Mouse (Mus musculus): ENCODE measurements at regions not wholly inside any gene's neighbourhood (a gene's known extent, or its start where the extent isn't known, plus 50 kb on each side); places are given as distances from the start of the nearest gene placed in this dataset.

- in situ Hi-C loops (cut with MboI, MseI) = no loop called here
Measured at GRCm38 (mm10) chr2:160421216-160421911, 54.5 kb upstream of the Mafb start.

DNA sequence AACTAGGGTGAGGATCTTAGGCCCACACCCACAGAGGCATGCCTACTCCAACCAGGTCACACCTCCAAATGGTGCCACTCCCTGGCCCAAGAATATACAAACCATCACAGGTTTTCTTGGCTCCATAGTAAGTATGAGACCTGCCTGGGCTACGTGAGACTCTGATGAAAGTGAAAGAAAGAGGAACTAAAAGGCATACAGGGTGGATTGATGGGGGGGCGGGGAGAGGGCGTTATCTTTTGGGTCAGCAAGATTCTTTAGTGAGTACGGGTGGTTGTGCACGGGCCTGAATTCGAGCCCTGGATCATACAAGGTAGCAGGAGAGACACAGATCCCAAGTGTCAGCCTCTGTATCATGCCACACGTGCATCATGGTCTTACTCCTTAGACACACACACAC is 57.6 kb upstream of the Mafb start:
- in situ Hi-C loops (cut with MboI, MseI) = no loop called here

- in situ Hi-C loops (cut with MboI, MseI) = no loop called here
Measured at GRCm38 (mm10) chr2:160427431-160427830, 60.6 kb upstream of the Mafb start.

DNA sequence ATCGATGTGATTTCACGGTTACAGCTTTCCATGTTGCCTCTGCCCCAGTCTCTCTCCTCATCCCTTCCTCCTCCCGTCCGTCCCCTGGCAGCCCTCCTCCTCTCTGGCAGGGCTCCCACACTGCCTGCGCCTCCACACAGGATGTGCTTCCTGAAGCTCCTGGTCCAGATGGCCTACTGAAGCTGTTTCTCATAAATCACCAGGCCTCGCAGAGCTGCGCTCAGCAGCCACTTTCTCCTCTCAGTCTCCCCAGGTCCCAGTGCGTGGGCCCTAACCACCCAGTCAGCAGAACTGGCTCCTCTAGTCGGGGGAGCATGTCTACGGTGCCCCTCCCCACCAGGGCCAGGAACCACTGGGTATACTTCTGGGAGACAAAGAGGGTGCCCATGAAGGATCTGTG is 66.4 kb upstream of the Mafb start:
- in situ Hi-C loops (cut with MboI, MseI) = no loop called here

GRCm38 (mm10) chr2:160434701-160435100 is 67.8 kb upstream of the Mafb start:
- in situ Hi-C loops (cut with MboI, MseI) = no loop called here

DNA sequence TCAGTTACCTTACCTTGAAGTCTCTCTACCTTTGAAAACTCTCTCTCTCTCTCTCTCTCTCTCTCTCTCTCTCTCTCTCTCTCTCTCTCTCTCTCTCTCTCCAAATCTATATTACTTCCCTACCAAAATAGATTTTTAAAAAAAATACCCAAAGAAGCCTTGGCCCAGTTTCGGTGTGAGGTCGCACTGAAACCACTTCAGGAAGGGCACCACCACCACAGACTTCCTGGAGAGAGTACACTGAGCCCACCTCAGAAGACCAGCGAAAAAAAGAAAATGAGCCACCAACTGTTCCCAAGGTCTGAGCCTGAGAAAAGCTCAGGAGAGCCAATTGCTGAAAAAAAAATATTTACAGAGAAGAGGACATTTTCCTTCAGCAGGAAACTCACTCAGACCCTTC is 68.8 kb upstream of the Mafb start:
- in situ Hi-C loops (cut with MboI, MseI) = no loop called here

- in situ Hi-C loops (cut with MboI, MseI) = no loop called here
Measured at GRCm38 (mm10) chr2:160439028-160439427, 72.2 kb upstream of the Mafb start.

DNA sequence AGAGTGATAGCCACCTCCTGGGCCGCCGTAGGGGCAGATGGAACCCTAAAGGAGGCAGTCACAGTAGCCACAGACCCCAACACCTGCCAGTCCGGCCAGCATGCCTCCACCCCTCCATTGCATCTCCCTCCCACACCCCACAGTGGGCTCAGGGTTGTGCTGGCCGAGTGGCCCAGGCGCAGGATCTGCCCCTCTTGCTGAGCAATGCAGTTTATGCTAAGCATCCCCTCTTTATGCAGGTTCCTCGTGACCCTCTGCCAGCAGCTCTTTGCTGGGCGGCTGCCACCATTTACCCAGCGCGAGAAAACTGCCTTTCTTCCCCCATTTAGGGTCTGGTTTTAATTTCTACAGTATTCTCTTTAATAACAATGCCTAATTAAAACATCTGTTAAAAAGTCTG is 73.4 kb upstream of the Mafb start:
- in situ Hi-C loops (cut with MboI, MseI) = no loop called here

GRCm38 (mm10) chr2:160451057-160451456 is 84.2 kb upstream of the Mafb start:
- in situ Hi-C loops (cut with MboI, MseI) = no loop called here

DNA sequence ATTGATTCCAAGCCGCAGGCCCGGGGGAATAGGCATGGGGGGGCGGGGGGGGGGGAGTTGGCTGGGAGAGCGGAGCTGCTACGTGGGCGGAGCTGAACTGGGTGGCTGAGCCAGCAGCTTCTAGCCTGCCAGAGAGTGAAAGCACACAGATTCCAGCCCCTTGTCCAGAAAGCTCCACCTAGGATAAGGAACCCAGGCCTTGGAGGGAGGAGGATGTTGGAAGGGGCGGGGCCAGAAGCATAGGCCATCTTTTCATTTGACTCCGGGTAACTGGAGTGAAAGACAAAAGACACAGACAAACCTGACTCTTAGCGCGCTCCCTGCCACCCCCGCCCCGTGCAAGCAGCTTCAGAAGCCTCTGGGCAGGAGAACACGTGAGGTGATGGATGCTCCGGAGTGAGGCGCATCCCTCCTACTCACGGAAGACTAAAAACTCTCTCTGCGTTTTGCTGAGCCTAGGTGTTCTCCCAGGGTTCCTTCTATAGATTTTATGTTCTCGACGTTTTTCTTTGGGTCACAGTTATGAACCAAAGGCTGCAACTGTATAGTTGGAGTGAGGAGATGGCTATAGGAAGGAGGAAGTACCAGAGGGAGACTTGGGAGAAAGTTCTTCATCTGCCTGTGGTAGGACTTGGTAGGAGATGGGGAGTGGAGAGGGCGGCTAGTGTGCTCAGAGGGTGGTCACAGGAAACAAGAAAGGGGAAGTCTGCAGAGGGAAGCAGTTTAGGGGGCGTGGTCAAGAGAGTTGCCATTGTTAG is 84.8 kb upstream of the Mafb start:
- in situ Hi-C loops (cut with MboI, MseI) = no loop called here

DNA sequence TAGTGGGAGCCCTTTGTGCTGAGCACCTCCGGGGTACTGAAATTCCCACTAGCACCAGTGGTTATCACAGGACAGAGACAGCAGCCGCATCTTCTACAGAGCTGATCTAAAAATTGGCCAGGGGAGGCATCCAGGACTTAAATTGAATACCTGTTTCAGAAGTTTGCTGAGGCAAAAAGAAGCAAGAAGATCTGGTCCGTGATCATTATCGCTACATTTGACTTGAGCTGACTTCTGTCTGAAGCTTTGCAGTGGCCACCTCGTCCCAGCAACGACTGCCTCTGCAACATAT is 85.3 kb upstream of the Mafb start:
- in situ Hi-C loops (cut with MboI, MseI) = no loop called here

DNA sequence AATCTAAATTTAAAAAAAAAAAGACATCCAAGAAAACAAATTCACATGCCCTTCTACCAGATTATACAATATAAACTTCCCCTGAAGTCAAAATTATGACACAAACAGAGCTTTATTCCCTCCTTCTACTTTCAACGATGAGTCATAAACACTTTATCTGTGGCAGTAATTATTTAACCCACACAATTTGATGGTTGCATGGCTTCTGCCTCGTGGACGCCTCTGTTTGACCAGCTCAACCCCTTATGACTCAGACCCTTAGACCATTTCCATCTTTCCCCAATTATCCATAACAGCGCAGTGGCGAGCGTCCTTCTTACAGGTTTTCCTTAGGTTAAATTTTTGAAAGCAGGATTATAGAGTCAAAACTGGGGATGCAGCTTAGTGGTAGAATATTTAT is 85.9 kb upstream of the Mafb start:
- in situ Hi-C loops (cut with MboI, MseI) = no loop called here

DNA sequence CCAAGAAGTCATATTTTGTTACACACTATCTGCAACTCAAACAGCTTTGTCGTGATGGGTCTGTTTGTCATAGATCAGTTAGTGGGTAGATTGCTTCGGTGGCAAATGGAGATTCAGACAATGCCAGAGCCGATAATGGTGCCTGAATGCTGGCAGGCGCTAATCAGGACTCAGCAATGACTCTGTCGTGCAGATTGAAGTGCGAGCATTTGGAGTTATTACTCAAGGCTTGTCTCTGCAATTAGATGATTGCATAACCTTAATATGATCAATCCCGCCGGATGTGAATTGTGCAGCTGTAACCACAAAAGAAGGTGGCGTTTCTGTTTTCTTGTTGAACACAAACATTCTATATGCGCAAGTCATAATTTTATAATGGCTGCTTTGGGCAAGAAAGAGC is 88.8 kb upstream of the Mafb start:
- in situ Hi-C loops (cut with MboI, MseI) = no loop called here

DNA sequence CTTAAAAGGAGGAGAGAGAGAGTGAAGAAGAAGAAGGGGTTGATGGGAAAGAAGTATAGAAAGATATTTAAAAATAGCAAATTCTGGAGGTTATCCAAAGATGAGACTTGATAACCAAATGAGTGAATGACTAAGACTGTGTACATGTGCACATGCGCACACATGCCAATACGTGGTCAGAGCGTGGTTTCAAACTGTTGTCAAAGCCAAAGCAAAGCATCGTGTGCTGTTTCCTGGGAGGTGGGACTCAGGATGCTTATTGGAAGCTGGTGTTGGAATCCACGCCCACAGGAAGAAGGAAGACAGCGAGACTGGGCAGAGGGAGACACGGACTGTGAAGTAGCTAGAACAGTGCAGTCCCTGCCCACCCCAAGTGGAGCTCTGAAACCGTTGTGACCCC is 89.8 kb upstream of the Mafb start:
- in situ Hi-C loops (cut with MboI, MseI) = no loop called here

- in situ Hi-C loops (cut with MboI, MseI) = no loop called here
Measured at GRCm38 (mm10) chr2:160471561-160471960, 104.7 kb upstream of the Mafb start.

GRCm38 (mm10) chr2:160476181-160476580 is 109.3 kb upstream of the Mafb start:
- in situ Hi-C loops (cut with MboI, MseI) = no loop called here

DNA sequence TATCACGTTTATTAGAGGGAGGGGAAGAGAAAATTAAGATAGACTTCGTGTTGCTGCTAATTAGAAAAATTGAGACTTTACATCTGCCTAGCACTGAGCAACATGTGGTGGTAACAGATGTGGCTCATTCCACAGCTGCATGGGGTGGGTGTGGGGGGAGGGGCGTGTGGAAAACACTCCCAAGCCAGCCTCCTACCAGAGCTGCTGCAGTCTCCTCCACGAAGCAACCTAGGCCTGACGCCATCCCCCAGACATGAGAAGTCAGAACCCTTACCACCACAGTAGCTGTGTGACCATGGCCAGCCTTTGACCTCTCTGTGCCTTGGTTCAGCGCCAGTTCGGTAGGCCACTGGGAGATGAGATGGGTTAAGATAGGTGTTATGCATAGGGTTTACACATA is 112.4 kb upstream of the Mafb start:
- in situ Hi-C loops (cut with MboI, MseI) = no loop called here

GRCm38 (mm10) chr2:160485097-160485496 is 118.2 kb upstream of the Mafb start:
- in situ Hi-C loops (cut with MboI, MseI) = no loop called here

DNA sequence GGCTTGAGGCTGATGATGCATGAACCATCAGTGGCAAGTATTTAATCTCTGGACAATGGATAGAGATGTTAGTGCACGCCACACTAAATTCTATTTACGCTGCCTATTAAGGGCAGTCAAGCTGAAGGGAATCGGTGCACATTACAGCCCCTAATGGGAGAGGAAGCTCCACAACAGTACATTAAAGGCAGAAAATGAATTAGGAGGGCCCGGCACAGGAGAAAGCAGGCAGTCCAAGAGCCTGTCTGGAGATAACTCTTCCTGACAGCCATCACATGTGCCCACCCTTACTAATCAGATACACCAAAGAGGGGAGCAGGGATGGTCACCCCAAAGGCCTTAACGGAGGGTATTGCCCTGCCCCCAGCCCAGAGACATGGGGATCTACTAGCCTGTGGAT is 118.7 kb upstream of the Mafb start:
- in situ Hi-C loops (cut with MboI, MseI) = no loop called here

DNA sequence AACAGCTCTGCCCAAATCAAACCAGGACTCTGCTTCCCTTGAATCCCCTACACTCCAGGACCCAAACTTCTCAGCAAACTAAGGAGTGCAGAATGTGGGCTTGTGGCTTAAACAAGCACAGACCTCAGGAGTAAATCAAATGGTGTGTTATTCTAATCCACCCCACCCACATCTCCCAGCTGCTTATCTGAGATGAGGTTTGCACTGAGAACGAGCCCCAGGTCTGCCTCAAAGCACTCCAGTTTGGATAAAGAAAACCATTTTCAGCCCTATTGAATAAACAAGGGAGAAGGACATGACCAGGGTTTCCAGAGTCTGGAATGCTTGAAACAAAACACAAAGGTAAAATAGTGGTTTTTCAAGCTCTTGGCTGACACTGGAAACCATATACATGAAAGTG is 132.9 kb upstream of the Mafb start:
- in situ Hi-C loops (cut with MboI, MseI) = loop anchor here (10.0 kb wide), 1 partner anchor 445 kb away; no protein-coding TSS in a partner anchor

- in situ Hi-C loops (cut with MboI, MseI) = loop anchor here (10.0 kb wide), 1 partner anchor 448 kb away; no protein-coding TSS in a partner anchor
Measured at GRCm38 (mm10) chr2:160502901-160503300, 136.0 kb upstream of the Mafb start.

DNA sequence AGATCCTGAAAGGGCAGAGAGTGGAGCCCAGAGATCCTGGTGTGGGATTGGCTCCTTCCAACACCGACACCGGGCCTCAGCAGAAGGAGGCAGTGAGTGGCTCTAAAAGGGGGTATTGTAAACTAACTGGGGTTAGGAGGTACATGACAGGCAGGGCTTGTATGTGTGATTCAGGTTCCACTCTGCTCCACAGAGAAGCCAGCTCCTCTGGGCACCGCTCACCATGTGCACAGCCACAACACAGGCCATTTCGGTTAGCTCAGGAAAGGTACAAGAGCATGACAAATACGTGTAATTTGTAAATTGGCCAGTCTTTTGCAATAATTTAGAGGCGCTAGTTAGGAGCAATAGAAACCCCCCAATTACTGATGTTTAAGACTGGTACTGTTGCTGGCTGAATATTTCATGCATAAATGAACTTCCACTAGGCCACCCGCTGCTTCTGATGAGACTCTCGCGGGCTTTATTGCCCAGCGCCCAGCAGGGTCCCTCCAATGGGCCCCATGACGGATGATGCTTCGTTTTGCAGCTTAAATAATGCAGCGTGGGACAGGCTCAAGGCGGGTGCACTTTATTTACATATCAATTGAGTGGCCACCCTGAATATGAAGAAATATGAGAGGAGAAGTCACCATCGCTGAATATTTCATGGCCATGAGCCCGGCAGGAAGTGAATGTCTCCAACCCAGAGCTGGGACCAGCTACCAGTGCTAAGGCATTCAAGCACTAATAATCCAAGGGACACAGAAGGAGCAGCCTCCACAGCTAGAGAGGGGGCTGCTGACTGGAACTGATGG is 136.9 kb upstream of the Mafb start:
- in situ Hi-C loops (cut with MboI, MseI) = loop anchor here (10.0 kb wide), 1 partner anchor 449 kb away; no protein-coding TSS in a partner anchor

DNA sequence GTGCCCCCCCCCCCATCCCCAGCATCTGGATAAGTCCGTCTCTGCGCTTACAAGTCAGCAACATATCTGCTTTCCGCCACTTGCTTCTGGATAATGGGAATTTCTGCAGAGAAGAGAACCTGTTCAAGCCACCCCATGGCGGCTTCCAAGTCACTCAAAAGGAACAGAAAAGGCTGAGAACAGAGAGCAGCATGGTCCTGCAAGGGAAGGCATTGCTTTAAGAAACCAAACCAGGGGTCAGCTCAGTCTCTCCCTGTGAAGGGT is 137.5 kb upstream of the Mafb start:
- in situ Hi-C loops (cut with MboI, MseI) = loop anchor here (10.0 kb wide), 1 partner anchor 450 kb away; no protein-coding TSS in a partner anchor

Data from T-helper 2 cell (primary cell).